Mouse (Mus musculus): ENCODE measurements at regions not wholly inside any gene's neighbourhood (a gene's known extent, or its start where the extent isn't known, plus 50 kb on each side); places are given as distances from the start of the nearest gene placed in this dataset.
"Not testable (repeated sequence)": the region's sequence is repeated elsewhere in the genome, so short reads cannot be mapped to it uniquely, and the experiment has no call there.

GRCm38 (mm10) chr10:43672490-43672889 lies 94.4 kb downstream of the Cd24a start:
- DNase-seq (ENCODE audit: low spot score): no peak

DNA sequence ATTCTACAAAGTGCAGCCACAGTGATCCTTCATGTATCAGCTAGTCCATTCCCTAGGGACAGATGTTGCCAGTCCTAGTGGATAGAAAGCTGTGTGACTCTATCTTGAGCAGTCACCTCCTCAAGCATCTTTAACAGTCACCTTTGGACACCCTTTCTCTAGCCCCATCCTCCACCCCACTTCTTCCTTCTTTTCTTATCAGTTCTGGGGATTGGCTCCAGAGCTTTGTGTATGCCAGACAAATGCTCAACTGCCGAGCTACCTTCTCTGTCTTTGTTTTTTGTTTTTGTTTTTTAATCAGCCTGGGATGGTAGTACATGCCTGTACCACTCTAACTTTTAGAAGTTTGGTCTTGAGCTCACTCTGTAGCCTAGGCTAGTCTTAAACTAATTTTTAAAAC lies 96.7 kb downstream of the Cd24a start:
- DNase-seq (ENCODE audit: low spot score): no peak

DNA sequence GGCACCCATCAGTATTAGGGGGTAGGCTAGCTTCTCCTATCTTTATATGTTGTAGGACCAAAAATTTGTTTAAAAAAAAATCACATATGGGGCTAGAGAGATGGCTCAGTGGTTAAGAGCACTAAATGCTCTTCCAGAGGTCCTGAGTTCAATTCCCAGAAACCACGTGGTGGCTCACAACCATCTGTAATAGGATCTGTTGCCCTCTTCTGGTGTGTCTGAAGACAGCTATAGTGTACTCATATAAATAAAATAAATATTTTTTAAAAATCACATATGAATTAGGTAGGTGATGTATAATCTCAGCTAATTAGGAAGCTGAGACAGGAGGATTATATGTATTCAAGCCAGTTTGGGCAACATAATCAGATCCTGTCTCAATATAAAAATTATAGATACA lies 97.4 kb downstream of the Cd24a start:
- not testable (repeated sequence) for DNase-seq (ENCODE audit: low spot score)

- DNase-seq (ENCODE audit: low spot score): no peak
Measured at GRCm38 (mm10) chr10:43676289-43676688, 98.2 kb downstream of the Cd24a start.

- peak; percentile 28 for DNase-seq (ENCODE audit: low spot score)
Measured at GRCm38 (mm10) chr10:43684247-43685033, 106.4 kb downstream of the Cd24a start.

GRCm38 (mm10) chr10:43689161-43689913 lies 111.3 kb downstream of the Cd24a start:
- no peak for DNase-seq (ENCODE audit: low spot score)

DNA sequence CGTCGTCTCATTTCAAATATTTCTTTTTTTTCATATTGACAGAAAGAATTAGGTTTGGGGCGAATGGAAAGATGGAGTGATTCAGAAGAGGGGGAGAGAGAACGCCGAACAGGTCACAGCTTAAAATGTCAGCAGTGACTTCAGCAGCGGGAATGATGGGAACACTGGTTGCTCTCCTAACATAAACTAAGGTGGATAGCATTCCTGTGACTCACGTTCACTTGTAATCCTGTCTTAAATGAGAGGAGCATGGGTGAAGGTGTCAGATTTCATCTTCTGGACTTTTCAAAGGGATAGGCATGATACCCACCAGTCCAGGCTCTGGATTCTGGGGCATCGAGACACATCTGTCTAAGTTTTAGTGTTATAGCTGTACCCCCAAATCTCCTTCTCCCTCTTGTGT lies 111.8 kb downstream of the Cd24a start:
- no peak for DNase-seq (ENCODE audit: low spot score)

GRCm38 (mm10) chr10:43693974-43694373 lies 115.9 kb downstream of the Cd24a start:
- no peak for DNase-seq (ENCODE audit: low spot score)

- no peak for DNase-seq (ENCODE audit: low spot score)
Measured at GRCm38 (mm10) chr10:43694508-43694907, 116.4 kb downstream of the Cd24a start.

GRCm38 (mm10) chr10:43695470-43695869 lies 117.4 kb downstream of the Cd24a start:
- no peak for DNase-seq (ENCODE audit: low spot score)

DNA sequence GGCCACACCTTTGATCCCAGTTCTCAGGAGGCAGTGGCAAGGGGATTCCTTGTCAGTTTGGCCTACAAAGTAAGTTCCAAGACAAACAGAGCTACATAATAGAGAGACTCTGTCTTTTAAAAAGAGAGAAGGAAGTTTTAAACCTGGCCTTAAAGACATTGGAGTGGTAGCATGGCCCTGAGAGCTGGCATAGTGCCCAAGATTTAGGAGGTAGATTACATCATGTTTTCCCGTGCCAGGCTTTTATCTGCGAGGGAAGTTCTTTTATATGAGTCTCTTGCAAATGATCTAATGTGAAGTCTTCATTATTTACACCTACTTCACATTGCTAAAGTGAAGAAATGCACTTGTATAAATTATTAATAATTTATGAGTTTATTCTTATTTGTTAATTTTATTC lies 119.8 kb downstream of the Cd24a start:
- no peak for DNase-seq (ENCODE audit: low spot score)

- no peak for DNase-seq (ENCODE audit: low spot score)
Measured at GRCm38 (mm10) chr10:43700371-43701289, 122.5 kb downstream of the Cd24a start.

GRCm38 (mm10) chr10:43702895-43703294 lies 124.8 kb downstream of the Cd24a start:
- DNase-seq (ENCODE audit: low spot score): no peak

DNA sequence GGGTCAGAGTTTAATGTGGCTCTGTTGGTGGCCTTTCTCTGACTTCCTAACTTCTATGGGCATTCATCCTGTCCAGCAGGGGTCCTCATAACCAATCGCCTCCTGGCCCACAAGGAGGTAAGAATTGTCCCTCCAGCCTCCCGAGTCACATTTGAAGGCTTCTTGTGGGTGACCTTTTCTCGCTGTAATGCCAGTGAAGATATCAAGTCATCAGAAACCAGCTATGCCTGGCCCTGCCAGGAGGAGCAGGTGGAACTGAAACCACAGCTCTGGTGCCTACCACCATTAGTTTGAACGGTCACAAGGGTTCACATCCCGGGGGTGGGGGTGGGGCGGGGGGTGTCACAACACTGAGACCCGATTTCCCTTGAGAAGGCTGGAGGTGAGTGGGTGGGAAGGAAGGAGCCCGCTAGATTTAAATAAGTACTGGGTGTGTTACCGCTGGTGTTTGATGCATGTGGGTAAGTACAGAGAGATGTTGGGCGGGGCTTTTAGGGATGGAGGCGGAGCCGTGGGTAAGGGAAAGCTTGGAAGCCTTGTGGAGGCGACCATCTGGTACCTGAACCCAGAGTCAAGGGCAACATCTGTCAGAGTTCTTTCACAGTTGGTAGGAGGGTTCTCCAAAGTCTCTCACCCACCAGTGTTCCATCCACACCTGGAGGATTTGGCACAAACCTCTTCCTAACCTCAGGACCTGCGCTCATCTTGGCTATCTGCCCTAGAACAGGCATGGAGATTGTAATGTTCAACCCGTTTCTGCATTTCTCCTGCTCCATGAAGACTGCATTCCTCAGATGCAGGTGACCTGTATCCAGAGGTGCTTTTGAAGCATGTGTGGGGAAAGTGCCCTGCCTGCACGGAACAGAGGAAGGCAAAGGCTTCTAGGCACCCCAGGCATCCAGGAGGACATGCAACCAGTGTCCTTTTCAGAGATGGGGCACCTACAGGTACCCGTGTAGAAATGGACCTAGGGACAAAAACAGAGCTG lies 128.2 kb downstream of the Cd24a start:
- no peak for DNase-seq (ENCODE audit: low spot score)

DNA sequence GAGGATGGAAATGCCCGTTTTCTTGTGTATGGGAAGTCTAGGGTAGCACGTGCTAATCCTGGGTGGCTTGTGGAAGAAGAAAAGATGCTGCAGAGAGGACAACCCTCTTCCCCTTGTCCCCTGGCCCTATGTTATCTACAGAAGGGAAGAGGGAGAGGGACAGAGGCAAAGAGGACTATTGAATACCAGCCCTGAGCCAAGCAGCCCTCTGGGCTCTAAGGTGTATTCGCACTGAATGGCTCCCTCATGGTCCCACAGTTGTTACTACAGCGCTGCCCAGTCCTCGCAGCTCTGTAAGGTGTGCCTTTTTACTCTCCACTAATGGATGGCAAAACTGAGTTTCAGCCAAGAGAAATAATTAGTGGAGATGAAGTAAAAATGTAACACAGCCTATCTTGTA lies 128.9 kb downstream of the Cd24a start:
- DNase-seq (ENCODE audit: low spot score): no peak

DNA sequence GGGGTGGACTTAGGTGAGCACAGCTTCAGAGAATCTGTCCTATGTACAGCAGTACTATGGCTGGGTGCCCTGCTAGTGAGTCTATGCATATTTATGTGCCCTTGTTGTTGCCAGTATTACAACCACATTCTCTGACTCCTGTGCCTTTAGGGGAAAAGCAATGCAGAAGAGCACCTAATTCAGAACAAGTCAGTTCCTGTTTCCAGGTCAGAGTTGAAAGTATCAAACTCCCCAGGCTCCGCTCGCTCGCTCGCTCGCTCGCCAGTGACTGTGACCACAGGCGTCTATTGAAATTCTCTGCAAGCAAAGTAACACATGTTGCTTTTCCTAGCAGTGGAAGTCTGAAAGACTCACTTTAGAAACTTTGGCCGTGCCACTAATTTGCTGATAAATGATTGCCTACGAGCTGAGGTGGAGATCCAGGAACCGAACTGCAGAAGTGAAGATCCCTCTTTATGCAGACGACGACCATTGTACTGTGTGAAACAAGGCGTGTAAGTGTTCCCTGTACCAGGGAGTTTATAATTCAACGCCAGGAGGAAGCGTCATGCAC lies 129.8 kb downstream of the Cd24a start:
- DNase-seq (ENCODE audit: low spot score): no peak

DNA sequence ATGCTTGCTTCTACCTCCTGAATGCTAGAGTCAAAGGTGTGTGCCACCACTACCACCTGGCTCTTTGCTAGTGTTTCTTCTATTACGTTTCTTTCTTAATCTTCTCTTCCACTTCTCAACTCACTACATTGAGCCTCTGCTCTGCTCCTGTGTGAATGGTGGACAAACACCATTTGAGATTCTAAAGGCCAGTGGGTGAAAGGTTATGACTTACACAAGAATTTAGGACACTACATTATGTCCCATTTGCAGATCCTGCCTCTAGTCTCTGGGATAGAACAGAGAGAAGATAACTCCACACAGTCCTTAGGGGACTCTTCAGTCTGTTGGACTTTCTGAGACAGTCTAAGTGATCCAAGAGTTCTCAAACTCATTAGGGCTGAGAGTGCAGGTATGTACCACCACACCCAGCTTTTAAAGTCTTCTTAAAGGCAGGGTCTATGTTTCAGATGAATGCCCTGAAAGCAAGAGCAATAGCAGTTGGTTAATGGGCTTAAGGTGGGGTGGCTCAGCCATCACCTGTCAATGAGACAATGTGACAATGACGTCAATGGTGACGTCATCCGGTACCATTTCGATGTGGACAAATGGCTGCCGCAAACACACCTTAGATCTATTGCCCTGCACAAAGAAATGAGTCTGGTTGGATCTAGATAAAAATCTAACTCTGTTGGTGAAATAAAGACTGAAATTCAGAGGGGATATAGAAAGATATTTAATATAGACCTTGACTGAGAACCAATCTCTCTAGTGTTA lies 131.4 kb downstream of the Cd24a start:
- no peak for DNase-seq (ENCODE audit: low spot score)

GRCm38 (mm10) chr10:43710186-43710885 lies 132.3 kb downstream of the Cd24a start:
- DNase-seq (ENCODE audit: low spot score): no peak

- DNase-seq (ENCODE audit: low spot score): no peak
Measured at GRCm38 (mm10) chr10:43710886-43711256, 132.8 kb downstream of the Cd24a start.

- no peak for DNase-seq (ENCODE audit: low spot score)
Measured at GRCm38 (mm10) chr10:43712657-43713056, 134.6 kb downstream of the Cd24a start.
